Mouse (Mus musculus): ENCODE data around the gene Ell3.

DNA sequence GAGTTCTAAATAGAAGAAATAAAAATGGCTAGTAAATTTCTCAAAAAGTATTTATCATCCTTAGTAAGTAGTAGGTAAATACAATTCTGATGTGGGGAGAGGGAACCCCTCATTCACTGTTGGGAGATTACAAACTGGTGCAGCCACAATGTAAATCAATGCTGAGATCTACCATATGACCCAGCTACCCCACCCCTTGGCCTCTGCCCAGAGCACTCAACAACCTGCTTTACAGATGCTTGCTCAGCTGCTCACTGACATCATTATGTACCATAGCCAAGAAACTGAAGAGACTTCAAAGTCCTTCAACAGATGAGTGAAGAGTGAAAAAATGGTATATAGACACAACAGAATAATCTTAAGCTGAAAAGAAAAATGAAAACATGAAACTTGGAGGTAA, 40.8 kb downstream of the Ell3 start:
- TF ChIP-seq POLR2A (IDR thresholded peaks at IDR 0.05; ENCODE audit: control insufficient read depth in 1 of 2, insufficient read depth in 1 of 2, low read depth in 1 of 2, low read length in 2 of 2, poor library complexity in 1 of 2) (no peak), E2F4 (IDR thresholded peaks at IDR 0.05; ENCODE audit: borderline replicate concordance, low read depth, low read length) (no peak), CTCF (IDR thresholded peaks at IDR 0.05 in 2 of 3, conservative IDR thresholded peaks at IDR 0.05 in 1 of 3; ENCODE audit: control insufficient read depth in 1 of 3, insufficient read depth in 1 of 3, low read depth in 2 of 3, low read length in 3 of 3, poor library complexity in 1 of 3, severe bottlenecking in 1 of 3) (no peak), ETS1 (IDR thresholded peaks at IDR 0.05; ENCODE audit: low read depth, low read length) (peak; percentile 70; the same call in 1 of the 2 replicates), EP300 (IDR thresholded peaks at IDR 0.05; ENCODE audit: low read depth in 1 of 2, low read length in 2 of 2) (no peak)

Data from MEL (cell line).